Mouse (Mus musculus) urinary bladder, adult 18-20 months (tissue): ENCODE results near the gene Zfp146.
"Not testable (repeated sequence)": the region's sequence is repeated elsewhere in the genome, so short reads cannot be mapped to it uniquely, and the experiment has no call there.

Experiments used
- DNase-seq, 2 experiments: peaks; one replicate each; pipeline ENCODE4 v3.0.0; 2022; ENCODE audit warnings: low spot score in 2 of 2, mixed read lengths in 2 of 2

Gene Zfp146

GRCm38 (mm10) chr7:30169583-30170282 is at the start of gene Zfp146:
Gene Zfp146, minus strand, starts transcription at chr7:30169750.
- DNase-seq, result peak; percentile 86 to 88

DNA sequence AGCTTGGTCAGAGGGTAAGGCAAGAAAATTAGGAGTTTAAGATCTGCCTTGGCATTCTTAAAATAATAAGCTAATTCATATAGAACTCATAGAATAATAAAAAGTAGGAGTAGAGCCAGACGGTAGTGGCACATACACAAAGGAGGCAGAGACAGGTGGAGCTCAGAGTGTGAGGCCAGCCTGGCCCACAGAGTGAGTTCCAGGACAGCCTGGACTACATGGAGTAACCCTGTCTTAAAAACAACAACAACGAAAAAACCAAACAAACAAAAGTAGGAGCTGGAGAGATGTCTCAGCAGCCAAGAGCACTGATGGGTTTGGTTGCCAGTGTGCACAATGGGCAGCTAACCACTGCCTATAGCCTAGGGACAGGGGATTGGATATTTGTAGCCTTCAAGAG is 47.7 kb upstream of the Zfp146 start:
- DNase-seq, result no peak

DNA sequence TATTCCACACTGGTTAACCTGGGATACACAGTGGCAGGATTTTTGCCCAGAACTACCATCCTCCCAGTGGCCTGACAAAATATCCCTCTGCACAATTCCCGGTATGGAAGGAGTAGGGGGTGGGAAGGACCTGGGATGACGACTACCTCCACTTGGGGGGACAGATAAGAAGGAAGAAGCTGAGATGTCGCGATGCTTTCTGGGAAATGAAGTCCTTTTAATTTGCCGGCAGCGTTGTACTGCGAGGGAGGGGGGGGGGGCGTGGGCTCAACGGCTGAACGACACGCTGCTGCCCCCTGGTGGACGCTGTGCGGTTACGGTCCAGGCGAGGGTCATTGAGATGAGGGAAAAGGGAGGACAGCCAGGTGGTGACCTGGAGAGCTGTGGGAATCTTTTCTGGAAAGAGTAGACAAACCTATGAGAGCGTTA is 47.2 kb upstream of the Zfp146 start:
- DNase-seq, result peak in 1 of 2 experiments; percentile 30

DNA sequence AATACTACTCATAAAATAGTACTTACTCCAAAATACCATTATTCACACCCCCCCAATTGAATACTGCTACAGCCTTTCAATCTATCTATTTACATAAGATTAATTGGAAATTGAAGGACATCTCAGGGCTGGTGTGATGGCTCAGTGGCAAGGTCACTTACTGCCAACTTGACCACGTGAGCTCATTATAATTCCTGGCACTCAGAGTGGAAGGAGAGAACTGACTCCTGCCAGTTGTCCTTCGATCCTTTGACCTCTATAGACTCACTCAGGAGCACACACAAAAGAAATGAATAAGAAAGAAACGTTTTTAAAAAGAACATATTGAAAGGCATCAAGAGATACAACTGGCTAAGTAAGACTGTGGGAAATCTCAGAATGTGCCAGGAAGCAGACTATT is 46.3 kb upstream of the Zfp146 start:
- DNase-seq, result no peak

DNA sequence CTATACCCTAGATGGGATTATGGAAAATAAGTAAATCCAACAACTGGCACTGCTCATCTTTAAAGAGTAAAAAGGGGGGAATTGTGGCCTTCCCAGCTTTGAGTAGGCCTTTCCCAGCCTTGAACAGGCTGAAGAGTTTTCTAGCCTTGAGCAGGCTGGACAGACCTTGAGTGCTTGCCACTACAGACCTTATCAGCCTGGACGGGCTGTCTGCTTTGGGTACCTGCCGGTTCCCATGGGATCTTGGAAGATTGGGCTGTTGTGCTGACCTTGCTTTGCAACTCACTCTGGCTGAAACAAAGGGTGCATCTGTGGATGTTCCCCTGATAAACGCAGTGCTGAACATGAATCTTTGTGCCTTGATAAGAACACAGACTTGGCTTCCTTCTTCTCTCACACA is 44.3 kb upstream of the Zfp146 start:
- DNase-seq, result no peak

- DNase-seq, result no peak
Measured at GRCm38 (mm10) chr7:30211025-30211424, 41.5 kb upstream of the Zfp146 start.

DNA sequence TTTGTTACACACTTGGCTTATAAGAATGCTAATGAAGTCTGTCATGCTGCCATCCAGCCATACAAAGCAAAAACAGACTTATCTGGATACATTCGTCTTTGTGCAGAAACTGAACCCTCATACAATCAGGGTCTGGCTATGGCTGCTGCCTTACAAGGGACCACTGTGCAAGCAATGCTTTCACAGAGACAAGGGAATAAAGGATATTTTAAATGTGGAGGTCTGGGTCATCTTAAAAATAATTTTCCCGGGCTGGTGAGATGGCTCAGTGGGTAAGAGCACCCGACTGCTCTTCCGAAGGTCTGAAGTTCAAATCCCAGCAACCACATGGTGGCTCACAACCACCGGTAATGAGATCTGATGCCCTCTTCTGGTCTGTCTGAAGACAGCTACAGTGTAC is 36.8 kb upstream of the Zfp146 start:
- not testable (repeated sequence) for DNase-seq

- DNase-seq, result no peak
Measured at GRCm38 (mm10) chr7:30205383-30205782, 35.8 kb upstream of the Zfp146 start.

DNA sequence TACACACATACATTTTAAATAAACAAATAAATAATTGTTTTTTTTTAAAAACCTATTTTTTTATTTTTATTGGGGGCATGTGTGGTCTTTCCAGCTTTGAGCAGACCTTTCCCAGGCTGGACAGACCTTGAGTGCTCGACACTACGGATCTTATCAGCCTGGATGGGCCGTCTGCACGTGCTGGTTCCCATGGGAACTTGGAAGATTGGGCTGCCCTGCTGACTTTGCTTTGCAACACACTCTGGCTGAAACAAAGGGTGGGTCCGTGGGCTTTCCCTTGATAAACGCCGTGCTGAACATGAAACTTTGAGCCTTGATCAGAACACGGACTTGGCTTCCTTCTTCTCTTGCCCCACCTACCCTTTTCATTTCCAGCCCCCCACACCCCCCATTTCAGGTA is 34.8 kb upstream of the Zfp146 start:
- no peak for DNase-seq

DNA sequence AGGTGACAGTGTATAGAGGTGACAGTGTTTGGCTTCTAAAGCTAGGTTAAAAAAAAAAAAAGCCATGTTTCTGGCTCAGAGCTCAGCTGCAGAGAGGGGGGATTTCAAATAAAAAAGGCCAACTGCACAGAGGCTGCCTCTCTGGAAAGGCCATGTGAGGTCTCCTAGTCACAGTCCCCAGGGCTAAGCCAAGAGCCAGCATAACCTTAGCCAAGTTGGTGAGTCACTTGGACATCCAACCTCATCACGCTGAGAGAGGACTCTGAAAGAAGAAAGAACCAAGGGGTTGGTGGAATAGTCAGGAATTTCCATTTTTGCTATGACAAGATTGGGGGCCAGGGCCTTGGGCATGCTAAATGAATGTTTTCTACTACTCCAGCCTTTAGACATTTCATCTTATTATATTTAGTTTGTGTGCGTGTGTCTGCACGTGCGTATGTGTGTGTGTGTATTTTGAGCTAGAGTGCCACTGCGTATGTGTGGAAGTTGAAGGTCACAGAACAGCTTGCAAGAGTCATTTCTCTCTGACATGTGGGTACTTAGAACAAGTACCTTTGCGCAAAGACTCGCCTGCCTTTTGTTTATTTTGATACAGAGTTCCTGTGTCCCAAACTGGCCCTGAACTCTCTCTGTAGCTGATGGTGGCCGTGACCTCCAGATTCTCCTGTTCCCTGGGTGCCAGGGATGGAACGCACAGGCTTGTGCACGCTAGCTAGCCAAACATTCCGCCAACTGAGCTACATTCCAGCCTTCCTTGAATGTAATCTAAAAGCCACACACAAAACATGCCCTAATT is 33.5 kb upstream of the Zfp146 start:
- no peak for DNase-seq

DNA sequence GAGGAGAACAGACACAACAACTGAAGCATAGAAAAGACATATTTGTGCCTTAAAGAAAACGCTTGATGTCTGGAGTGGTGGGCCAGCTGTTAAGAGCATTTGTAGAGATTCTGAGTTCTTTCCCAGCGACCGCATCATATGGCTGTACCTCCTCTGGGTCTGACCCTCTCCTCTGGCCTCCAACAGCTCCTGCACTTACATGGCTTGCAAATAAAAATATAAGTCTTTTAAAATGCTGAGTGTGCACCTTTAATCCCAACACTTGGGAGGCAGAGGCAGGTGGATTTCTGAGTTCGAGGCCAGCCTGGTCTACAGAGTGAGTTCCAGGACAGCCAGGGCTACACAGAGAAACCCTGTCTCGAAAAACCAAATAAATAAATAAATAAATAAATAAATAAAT is 31.1 kb upstream of the Zfp146 start:
- not testable (repeated sequence) for DNase-seq

GRCm38 (mm10) chr7:30200200-30200599 is 30.6 kb upstream of the Zfp146 start:
- no peak for DNase-seq

- no peak for DNase-seq
Measured at GRCm38 (mm10) chr7:30199498-30200139, 30.1 kb upstream of the Zfp146 start.

GRCm38 (mm10) chr7:30198481-30198971 is 29.0 kb upstream of the Zfp146 start, which contains the start of gene Capns1:
Gene Capns1, minus strand, starts transcription at chr7:30198811.
- DNase-seq, result no peak

DNA sequence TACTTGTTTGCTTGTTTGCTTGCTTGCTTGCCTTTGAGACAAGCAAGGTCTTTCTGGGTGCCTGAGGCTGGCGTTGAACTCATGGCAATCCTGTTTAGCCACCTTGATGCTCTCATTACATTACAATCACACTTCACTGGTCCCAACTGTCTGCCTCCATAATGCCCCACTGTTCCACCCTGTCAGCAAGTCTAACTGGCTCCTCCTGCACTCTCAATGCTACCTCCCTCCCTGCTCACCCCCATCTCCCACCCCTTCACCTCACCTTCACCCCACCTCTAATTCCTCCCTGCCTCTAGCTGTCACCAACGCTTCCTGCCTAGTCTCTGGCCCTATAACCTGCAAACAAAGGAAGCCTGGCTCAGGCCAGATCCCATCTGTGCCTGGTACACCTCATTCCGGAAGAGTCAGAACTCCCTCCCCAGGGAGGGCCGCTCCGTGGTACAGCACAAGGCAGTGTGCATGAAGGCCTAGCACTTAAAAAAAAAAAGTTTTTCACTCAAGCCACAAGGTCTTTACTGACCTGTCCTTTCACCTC is 28.1 kb upstream of the Zfp146 start:
- DNase-seq, result no peak

DNA sequence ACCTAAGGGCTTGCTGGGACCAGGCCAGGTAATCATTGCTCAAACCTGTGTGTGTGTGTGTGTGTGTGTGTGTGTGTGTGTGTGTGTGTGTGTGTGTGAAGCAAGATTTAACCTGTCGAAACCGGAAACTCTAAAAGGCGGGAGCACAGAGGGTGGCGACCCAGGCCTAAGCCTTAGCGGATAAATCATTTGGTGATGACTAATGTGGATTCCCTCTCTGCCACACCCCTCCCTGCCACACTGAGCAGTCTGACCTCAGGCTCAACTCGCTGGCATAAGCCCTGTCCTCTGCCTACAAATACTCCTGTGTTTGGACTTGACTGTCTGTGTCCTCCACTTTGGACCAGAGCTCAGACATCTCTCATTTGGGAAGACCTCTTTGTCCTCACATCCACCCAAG is 26.6 kb upstream of the Zfp146 start:
- DNase-seq, result peak in 1 of 2 experiments; percentile 57

DNA sequence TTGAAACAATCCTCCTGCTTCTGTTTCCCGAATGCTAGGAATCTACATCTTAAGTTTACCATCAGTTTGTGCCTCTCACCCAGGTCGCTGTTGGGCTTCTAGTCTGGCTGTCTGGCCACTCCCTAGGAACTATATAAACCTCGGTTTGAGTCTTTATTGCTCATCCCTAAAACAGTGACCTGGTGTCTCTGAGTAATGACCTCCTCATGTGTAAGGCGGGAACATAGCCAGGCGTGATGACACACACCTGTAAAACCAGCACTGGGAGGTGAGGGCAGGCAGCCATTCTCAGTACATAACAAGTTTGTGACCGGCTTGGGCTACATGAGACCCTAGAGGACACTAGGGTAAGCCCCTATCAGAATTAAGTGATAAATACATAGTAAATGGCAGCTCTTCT is 25.9 kb upstream of the Zfp146 start:
- no peak for DNase-seq

- DNase-seq, result peak; percentile 87 to 94
Measured at GRCm38 (mm10) chr7:30194884-30195283, 25.3 kb upstream of the Zfp146 start.

GRCm38 (mm10) chr7:30194101-30194831 is 24.7 kb upstream of the Zfp146 start:
- peak in 1 of 2 experiments; percentile 35 for DNase-seq

GRCm38 (mm10) chr7:30193581-30194100 is 24.1 kb upstream of the Zfp146 start:
- peak; percentile 77 to 83 for DNase-seq

DNA sequence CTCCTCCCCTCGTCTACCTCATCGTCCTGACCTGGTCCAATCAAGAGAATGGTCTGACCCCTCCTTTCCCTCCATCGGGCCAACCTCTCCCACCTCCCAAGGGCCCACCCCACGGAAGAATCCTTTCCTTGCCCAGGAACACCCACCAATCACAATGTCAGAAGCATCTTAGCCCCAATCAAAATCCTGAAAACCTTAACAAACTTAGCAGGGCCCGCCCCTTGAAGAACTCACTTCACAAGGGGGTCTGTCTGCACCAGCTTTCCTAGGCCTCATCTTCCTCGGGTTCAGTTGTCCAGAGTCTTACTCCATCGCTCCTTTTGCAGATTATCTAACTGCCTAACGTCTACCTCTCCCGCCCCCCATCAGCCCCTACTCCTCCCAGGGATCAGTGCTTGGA is 23.5 kb upstream of the Zfp146 start:
- DNase-seq, result no peak
